Mouse (Mus musculus) forebrain, embryonic 16.5 days (tissue): ENCODE data around the gene Crocc. TPM values are rescaled to one million over a fixed set of nuclear protein-coding genes. Genes with fewer than 3 reads are reported as not detected.

Experiments used
- ATAC-seq: fragments of 200-750 bp; cut with Nextera tagmentation; 2 replicates; pipeline ENCODE4 v1.8.0; 2017; ENCODE audit warnings: mild to moderate bottlenecking, moderate library complexity
- H3K27ac ChIP-seq: fragments of 300-500 bp; sonication (generic); 2 replicates; pipeline ENCODE4 v1.5.1; 2014; ENCODE audit warnings: low read length, control low read depth
- H3K27me3 ChIP-seq: fragments of 300-500 bp; sonication (generic); replicated peaks from 2 replicates; pipeline ENCODE4 v1.6.1; 2014; ENCODE audit warnings: low read length; ENCODE audit not compliant: control insufficient read depth, insufficient read depth
- H3K36me3 ChIP-seq: fragments of 300-500 bp; sonication (generic); 2 replicates; pipeline ENCODE4 v1.6.1; 2014; ENCODE audit not compliant: control insufficient read depth, insufficient read depth
- H3K4me1 ChIP-seq: fragments of 300-500 bp; sonication (generic); replicated peaks from 2 replicates; pipeline ENCODE4 v1.6.1; 2014; ENCODE audit warnings: low read length; ENCODE audit not compliant: control insufficient read depth, insufficient read depth
- H3K4me2 ChIP-seq: fragments of 300-500 bp; sonication (generic); 2 replicates; pipeline ENCODE4 v1.6.1; 2014; ENCODE audit warnings: mild to moderate bottlenecking, low read length, control low read depth
- H3K4me3 ChIP-seq: fragments of 300-500 bp; sonication (generic); replicated peaks from 2 replicates; pipeline ENCODE4 v1.5.1; 2014; ENCODE audit warnings: mild to moderate bottlenecking, low read length, control low read depth
- H3K9ac ChIP-seq: fragments of 300-500 bp; sonication (generic); replicated peaks from 2 replicates; pipeline ENCODE4 v1.6.1; 2014; ENCODE audit warnings: low read depth, low read length, control low read depth
- H3K9me3 ChIP-seq: fragments of 300-500 bp; sonication (generic); 2 replicates; pipeline ENCODE4 v1.6.1; 2016; ENCODE audit warnings: low read length; ENCODE audit not compliant: control insufficient read depth
- WGBS: fragments of 180-500 bp; shearing (Covaris S2); extraction: QIAGEN DNeasy Blood & Tissue Kit; methylation state at CpG from one replicate; pipeline ENCODE4 v1.1.7; 2014; 5-methylcytosine and 5-hydroxymethylcytosine counted together
- polyA plus RNA-seq: library from polyadenylated mRNA; unstranded; fragments of >200 nt; fragmentation: Nextera tagmentation; extraction: Ambion mirVana; gene quantifications from 2 replicates; pipeline ENCODE4 v1.2.1, GENCODE M21; 2015

The Crocc gene
- polyA plus RNA-seq, 1 experiment from 2014 or later: 6.7 TPM

DNA sequence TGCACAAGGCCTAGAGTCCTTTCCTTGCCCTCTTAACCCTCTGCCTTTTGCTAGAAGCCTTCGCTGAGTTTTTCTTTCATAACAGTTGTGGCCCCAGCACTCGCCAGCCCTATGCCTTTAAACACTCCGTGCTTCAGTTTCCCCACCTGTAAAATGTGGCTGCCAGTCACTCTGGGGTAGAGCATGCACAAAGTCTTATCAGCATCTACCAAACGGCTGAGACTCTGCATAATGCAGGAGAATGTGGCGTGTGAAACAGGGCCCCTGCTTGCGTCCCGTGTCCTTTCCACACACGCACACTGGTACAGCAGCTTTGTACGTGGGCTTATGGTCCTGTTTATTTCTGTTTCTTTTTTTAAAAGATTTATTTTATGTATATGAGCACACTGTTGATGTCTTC is 63.5 kb downstream of the Crocc start:
- no peak for ATAC-seq
- no peak overlapping the region for H3K4me2 ChIP-seq
- peaks cover 57% of the 10 kb centered on the region for H3K36me3 ChIP-seq
- H3K27ac ChIP-seq: no peak overlapping the region
- no peaks in the 10 kb centered on the region for H3K27me3 ChIP-seq
- no peaks in the 10 kb centered on the region for H3K4me1 ChIP-seq
- H3K9ac ChIP-seq: no peak overlapping the region
- H3K9me3 ChIP-seq: no peaks in the 10 kb centered on the region
- 95% methylated on average over 9 of the region's 9 CpGs for WGBS
- no peak overlapping the region for H3K4me3 ChIP-seq

DNA sequence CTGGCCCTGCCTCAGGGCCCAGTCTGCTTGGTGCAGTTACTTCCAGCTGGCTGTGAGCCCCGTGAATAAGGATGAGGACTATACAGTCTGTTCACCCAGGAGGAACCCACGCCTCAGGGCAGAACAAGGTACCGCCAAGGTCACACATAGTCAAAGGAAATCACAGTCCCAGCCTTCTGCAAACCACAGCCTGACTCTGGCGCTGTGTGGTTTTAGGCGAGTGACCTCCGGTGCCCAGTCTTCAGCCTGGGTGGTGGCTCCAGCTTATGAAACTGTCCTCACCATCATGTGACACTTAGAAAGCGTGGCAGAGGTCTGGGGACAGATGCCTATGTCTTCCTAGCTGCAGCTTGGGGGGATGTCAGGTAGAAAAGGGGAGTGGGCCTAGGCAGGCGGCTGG is 64.5 kb downstream of the Crocc start:
- Histone ChIP-seq H3K36me3 (peaks cover 55% of the 10 kb centered on the region), H3K27ac (no peak overlapping the region), H3K27me3 (no peaks in the 10 kb centered on the region), H3K9ac (no peak overlapping the region), H3K4me3 (no peak overlapping the region), H3K4me1 (no peaks in the 10 kb centered on the region), H3K4me2 (no peak overlapping the region), H3K9me3 (no peaks in the 10 kb centered on the region)
- WGBS: 93% methylated on average over 8 of the region's 8 CpGs
- no peak for ATAC-seq

DNA sequence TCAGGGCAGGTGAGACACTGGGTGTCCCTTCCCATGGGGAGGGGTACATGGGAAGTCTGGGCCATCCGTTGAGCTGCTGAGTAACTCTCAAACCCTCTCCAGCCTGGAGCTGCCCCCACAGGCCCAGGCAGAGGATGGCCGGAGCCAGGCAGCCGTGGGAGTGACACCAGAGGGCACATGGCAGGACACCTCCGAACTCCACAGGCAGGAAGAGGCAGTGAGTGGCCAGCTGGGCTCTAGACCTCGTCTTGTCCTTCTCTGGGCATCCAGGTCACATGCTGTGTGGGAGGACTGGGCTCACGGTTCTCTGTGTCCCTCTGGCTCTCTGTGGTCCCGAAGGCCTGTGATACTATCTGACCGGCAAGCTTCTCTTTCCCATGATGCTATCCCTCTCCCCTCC is 66.5 kb downstream of the Crocc start:
- Histone ChIP-seq H3K4me1 (peaks cover 6% of the 10 kb centered on the region), H3K4me2 (no peak overlapping the region), H3K27ac (no peak overlapping the region), H3K9ac (no peak overlapping the region), H3K9me3 (no peaks in the 10 kb centered on the region), H3K4me3 (no peak overlapping the region), H3K27me3 (no peaks in the 10 kb centered on the region), H3K36me3 (peaks cover 44% of the 10 kb centered on the region)
- ATAC-seq: no peak
- WGBS: 93% methylated on average over 8 of the region's 8 CpGs

DNA sequence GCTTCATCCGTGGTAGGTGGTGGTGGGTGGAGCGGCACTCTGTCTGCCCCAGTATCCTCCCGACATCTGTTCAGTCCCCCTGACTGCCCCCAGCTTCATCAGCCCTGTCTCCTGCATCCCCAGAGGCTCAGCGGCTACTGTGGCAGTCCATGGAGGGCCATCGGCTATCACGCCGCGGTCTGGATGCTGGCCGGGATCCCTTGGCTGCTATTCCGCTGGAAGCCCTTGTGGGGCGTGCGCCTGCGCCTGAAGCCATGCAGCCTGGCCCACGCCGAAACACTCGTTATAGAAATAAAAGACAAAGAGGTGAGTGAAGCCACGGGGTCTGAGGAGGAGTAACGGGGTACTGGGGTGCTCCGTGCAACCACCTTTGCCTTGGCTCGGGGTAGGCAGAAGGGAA is 68.1 kb downstream of the Crocc start:
- no peak for ATAC-seq
- Histone ChIP-seq H3K4me1 (peaks cover 22% of the 10 kb centered on the region), H3K9me3 (no peaks in the 10 kb centered on the region), H3K27ac (no peak overlapping the region), H3K9ac (no peak overlapping the region), H3K4me3 (no peak overlapping the region), H3K36me3 (peaks cover 34% of the 10 kb centered on the region), H3K27me3 (no peaks in the 10 kb centered on the region), H3K4me2 (no peak overlapping the region)
- WGBS: 80% methylated on average over 20 of the region's 20 CpGs

DNA sequence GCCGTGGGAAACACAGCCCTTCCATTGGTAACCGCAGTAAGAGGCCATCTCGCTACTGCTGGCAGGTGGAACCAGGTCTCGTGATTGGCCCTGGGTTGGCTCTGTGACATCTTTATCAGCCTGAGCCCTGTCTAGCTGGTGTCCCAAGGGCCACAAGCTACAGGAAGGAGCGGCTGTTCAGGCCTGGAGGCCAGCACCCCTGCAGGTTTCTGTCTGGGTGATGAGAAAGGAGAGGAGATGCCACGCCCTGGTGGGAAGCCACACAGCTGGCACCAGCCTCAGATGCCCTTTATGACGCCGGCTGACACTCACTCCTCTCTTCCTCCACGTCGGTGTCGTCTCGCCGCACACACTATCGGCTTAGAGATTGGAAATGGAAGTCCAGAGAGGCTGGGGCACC is 70.9 kb downstream of the Crocc start:
- WGBS: 91% methylated on average over 14 of the region's 14 CpGs

DNA sequence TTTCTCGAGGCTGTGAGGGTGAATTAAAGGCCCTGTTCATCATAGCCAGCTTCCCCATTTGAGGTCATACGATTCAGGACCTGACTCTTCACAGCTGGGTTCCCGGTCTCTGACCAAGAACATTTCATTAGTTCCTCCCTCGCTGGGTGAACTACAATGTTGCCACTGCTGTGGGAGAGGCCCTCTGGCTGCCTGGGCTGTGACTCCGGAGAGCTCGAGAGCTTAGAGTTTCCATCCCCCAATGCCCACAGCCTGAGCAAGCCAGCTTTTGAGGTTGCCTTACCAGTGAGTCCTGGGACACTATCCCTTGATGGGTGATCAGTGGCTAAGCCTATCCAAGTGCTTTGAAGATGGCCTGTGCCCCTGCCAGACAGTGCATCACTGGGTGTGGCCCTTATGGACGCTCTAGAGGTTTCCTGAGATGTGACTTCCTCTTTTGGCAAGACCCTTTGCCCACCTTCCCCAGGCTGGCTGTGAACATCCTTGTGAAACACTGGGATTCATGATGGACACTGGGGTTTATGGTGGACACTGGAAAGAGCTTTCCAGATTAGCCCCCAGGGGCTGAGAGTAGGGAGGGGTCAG is 71.6 kb downstream of the Crocc start:
- Histone ChIP-seq H3K27ac (no peak overlapping the region), H3K4me3 (no peak overlapping the region), H3K9ac (no peak overlapping the region), H3K36me3 (peaks cover 9% of the 10 kb centered on the region), H3K9me3 (no peaks in the 10 kb centered on the region), H3K4me2 (peak overlapping the region; percentile 24), H3K27me3 (no peaks in the 10 kb centered on the region), H3K4me1 (peaks cover 27% of the 10 kb centered on the region)
- ATAC-seq: no peak
- WGBS: 63% methylated on average over 7 of the region's 7 CpGs

More for the DNA sequence above, 70.9 kb downstream of the Crocc start:
- H3K9me3 ChIP-seq: no peaks in the 10 kb centered on the region
- H3K27ac ChIP-seq: no peak overlapping the region
- no peak overlapping the region for H3K9ac ChIP-seq
- peaks cover 12% of the 10 kb centered on the region for H3K36me3 ChIP-seq
- no peaks in the 10 kb centered on the region for H3K27me3 ChIP-seq
- H3K4me1 ChIP-seq: peaks cover 27% of the 10 kb centered on the region
- ATAC-seq: no peak
- H3K4me3 ChIP-seq: no peak overlapping the region
- H3K4me2 ChIP-seq: no peak overlapping the region

DNA sequence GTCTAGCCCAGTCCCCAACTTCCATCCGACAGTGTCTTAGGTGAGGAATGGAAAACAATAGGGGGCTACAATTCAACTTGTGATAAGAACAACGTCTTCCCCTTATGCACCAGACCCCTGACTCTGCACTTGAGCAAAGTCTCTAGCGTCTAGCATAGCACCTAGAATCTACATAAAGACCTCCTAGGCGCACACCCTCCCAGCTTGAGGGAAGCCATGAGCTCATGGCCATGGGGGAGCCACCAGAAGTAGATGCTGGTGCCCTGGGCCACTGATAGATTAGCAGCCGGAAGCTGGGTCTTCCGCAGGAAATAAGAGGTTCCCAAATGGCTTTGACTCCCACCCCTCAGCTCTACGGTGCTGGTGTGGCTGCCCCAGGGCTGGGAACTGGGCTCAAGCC is 72.9 kb downstream of the Crocc start:
- WGBS: 34% methylated on average over 7 of the region's 7 CpGs
- Histone ChIP-seq H3K4me3 (peak overlapping the region; percentile 84), H3K27me3 (no peaks in the 10 kb centered on the region), H3K4me1 (peaks cover 33% of the 10 kb centered on the region), H3K9ac (peak overlapping the region; percentile 93), H3K36me3 (peaks cover under 1% of the 10 kb centered on the region; the same call in 1 of the 2 replicates), H3K4me2 (peak overlapping the region; percentile 55), H3K9me3 (no peaks in the 10 kb centered on the region), H3K27ac (no peak overlapping the region)
- ATAC-seq: peak; percentile 2; the same call in 1 of the 2 replicates

DNA sequence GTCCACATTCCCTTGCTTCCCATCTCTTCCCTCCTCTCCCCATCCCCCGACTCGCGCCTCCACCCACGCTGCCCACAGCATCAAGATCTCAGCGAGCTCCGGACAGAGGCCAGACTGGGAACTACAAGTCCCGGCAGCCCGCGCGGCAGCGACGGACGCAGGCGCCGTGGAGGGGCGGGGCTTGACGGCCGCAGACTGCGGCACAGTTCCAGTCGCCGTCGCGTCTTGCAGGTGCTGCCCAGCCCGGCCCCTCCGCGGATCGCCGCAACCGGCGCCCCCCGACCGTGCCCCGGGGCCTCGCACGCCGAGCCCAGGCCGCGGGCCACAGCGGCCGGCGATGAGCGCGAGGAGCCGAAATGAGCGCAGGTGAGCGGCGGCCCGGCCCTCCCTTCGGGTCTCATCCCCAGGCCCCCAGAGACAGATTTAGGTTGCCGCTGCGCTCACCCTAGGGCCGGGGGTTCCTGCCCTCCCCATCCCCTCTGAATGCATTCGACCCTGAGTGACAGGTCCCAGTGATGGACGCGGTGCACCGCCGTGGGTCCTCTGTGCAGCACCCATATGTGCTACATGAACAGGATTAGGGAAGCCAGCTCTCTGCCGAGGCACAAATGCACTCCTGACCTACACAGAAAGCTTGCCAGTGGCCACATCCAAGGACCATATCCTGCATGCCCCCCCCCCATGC is 73.5 kb downstream of the Crocc start, which contains the start of gene Atp13a2:
Gene Atp13a2, plus strand, starts transcription at position 163 of the 685 bp plus-strand sequence.
- peak; percentile 93 for ATAC-seq
- whole genome bisulfite sequencing: under 1% methylated on average over 57 of the region's 58 CpGs
- Histone ChIP-seq H3K4me2 (peak within 1 kb of the TSS; percentile 55), H3K9ac (peak within 1 kb of the TSS; percentile 93), H3K9me3 (no peaks in the 10 kb centered on the region), H3K36me3 (no peaks in the 10 kb centered on the region), H3K27ac (peak within 1 kb of the TSS; percentile 77), H3K27me3 (no peaks in the 10 kb centered on the region), H3K4me1 (peaks cover 33% of the 10 kb centered on the region), H3K4me3 (peak within 1 kb of the TSS; percentile 84)

DNA sequence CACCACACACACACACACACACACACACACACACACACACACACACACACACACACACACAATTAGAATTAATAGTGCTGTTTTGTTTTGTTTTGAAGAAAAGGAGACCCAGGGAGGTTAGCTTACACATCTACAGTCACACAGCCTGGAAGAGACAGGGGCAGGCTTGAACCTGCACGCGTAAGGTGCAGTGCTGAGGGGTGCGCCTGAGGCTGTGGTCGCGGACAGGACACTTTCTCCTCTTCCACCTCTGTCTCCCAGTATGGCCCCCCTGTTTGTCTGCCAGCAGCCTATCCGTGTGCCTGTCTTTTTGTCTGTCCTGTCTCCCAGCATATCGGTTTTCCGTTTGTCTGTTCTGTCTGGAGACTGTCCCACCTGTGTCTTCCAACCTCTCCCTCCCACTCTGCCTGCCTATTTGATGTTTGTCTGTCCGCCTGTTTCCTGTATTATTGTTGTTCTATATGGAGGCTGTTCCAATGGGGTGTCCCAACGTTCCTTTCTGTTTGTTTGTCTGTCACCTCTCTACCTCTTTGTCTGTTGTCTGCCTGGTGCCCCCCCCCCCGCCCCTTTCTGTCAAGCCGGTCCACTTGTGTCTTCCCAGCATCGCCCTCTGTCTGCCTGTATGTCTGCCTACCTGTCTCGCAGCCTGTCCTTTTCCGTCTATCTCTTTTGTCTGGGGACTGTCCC is 74.2 kb downstream of the Crocc start:
- Histone ChIP-seq H3K4me1 (peaks cover 33% of the 10 kb centered on the region), H3K27me3 (no peaks in the 10 kb centered on the region), H3K9ac (peak overlapping the region; percentile 93), H3K9me3 (no peaks in the 10 kb centered on the region), H3K36me3 (no peaks in the 10 kb centered on the region), H3K27ac (peak overlapping the region; percentile 77), H3K4me2 (peak overlapping the region; percentile 55), H3K4me3 (peak overlapping the region; percentile 84)
- peak; percentile 13 for ATAC-seq
- WGBS: 29% methylated on average over 15 of the region's 15 CpGs
